Mouse (Mus musculus) embryo, embryonic 10.5 days (tissue): Measurements from ENCODE around the gene H2-Ke6.
A peak's percentile ranks its signal among the peaks of the same experiment; 100 is the strongest.

Experiments
- DNase-seq: peaks from one replicate; pipeline ENCODE4 v3.0.0-alpha.2; 2015; ENCODE audit warnings: low spot score

H2-Ke6 gene

GRCm38 (mm10) chr17:34027656-34028223 is at the start of gene H2-Ke6:
H2-Ke6 (minus strand) TSS chr17:34028060.
- DNase-seq = peak; percentile 98

- DNase-seq = peak; percentile 94
These were observed 49.7 kb upstream of the H2-Ke6 start for GRCm38 (mm10) chr17:34077549-34077948.

GRCm38 (mm10) chr17:34075271-34075670 is 47.4 kb upstream of the H2-Ke6 start:
- DNase-seq = peak; percentile 78

- DNase-seq = no peak
These were observed 44.2 kb upstream of the H2-Ke6 start for GRCm38 (mm10) chr17:34072091-34072490.

GRCm38 (mm10) chr17:34068864-34069263 is 41.0 kb upstream of the H2-Ke6 start:
- no peak for DNase-seq

- DNase-seq = no peak
These were observed 29.4 kb upstream of the H2-Ke6 start for GRCm38 (mm10) chr17:34057224-34057623.

GRCm38 (mm10) chr17:34047404-34048050 is 19.7 kb upstream of the H2-Ke6 start:
- DNase-seq = no peak

GRCm38 (mm10) chr17:34045941-34046340 is 18.1 kb upstream of the H2-Ke6 start:
- no peak for DNase-seq

GRCm38 (mm10) chr17:34039562-34040450 is 11.9 kb upstream of the H2-Ke6 start:
- peak; percentile 31 for DNase-seq

- DNase-seq = no peak
These were observed 11.2 kb upstream of the H2-Ke6 start, which contains the start of gene Col11a2 for GRCm38 (mm10) chr17:34038878-34039561. Col11a2 (plus strand) TSS chr17:34039437.

- no peak for DNase-seq
These were observed 10.6 kb upstream of the H2-Ke6 start for GRCm38 (mm10) chr17:34038440-34038839.

GRCm38 (mm10) chr17:34037241-34037640 is 9.4 kb upstream of the H2-Ke6 start:
- DNase-seq = no peak

- no peak for DNase-seq
These were observed 8.8 kb upstream of the H2-Ke6 start for GRCm38 (mm10) chr17:34036647-34037046.

GRCm38 (mm10) chr17:34035517-34035916 is 7.7 kb upstream of the H2-Ke6 start:
- DNase-seq = no peak

GRCm38 (mm10) chr17:34034064-34034463 is 6.2 kb upstream of the H2-Ke6 start:
- DNase-seq = peak; percentile 81

GRCm38 (mm10) chr17:34033441-34033840 is 5.6 kb upstream of the H2-Ke6 start:
- no peak for DNase-seq

- DNase-seq = no peak
These were observed 4.9 kb upstream of the H2-Ke6 start for GRCm38 (mm10) chr17:34032806-34033205.

- DNase-seq = peak; percentile 59
These were observed 4.3 kb upstream of the H2-Ke6 start for GRCm38 (mm10) chr17:34032174-34032632.

- DNase-seq = peak; percentile 97
These were observed 3.8 kb upstream of the H2-Ke6 start, which contains the start of the genes Slc39a7 and Rxrb for GRCm38 (mm10) chr17:34031465-34032173. Slc39a7 (minus strand) TSS chr17:34031682. Rxrb (plus strand) TSS chr17:34031812.

GRCm38 (mm10) chr17:34030861-34031326 is 3.0 kb upstream of the H2-Ke6 start:
- no peak for DNase-seq
